Mouse (Mus musculus) CH12.LX (cell line): ENCODE measurements around the gene Safb2. TPM values are rescaled to one million over a fixed set of nuclear protein-coding genes. Genes with fewer than 3 reads are reported as not detected.

ENCODE experiments used
- DNase-seq: peaks from one replicate; pipeline ENCODE4 v3.0.0-alpha.2; 2013; ENCODE audit errors: extremely low read depth
- H3K27ac ChIP-seq: 2 replicates; pipeline ENCODE4 v1.5.1; 2012; ENCODE audit warnings: low read depth, mild to moderate bottlenecking, control low read depth, moderate library complexity; ENCODE audit not compliant: insufficient read depth
- H3K27me3 ChIP-seq: replicated peaks from 2 replicates; pipeline ENCODE3; 2012; ENCODE audit warnings: inconsistent platforms
- H3K36me3 ChIP-seq, 2 experiments: replicated peaks in 1 of 2; 2 replicates each; pipeline versions ENCODE3 to v1.6.1; 2012; ENCODE audit warnings: inconsistent platforms in 1 of 2, low read length in 1 of 2, mild to moderate bottlenecking in 1 of 2, mixed read lengths in 1 of 2, moderate library complexity in 1 of 2; ENCODE audit not compliant: control insufficient read depth in 1 of 2, insufficient read depth in 1 of 2
- H3K4me1 ChIP-seq, 2 experiments: 2 replicates each; pipeline ENCODE4 v1.6.1; 2012; ENCODE audit warnings: inconsistent platforms in 1 of 2, moderate library complexity in 1 of 2; ENCODE audit not compliant: insufficient read depth in 2 of 2, control insufficient read depth in 1 of 2
- H3K4me2 ChIP-seq: 2 replicates; pipeline ENCODE4 v1.6.1; 2012; ENCODE audit warnings: low read depth, mild to moderate bottlenecking, control low read depth; ENCODE audit not compliant: poor library complexity, insufficient read depth, severe bottlenecking
- H3K4me3 ChIP-seq, 3 experiments: fragments of 150-350 bp in 1 of 3; sonication (generic) in 1 of 3; replicated peaks in 1 of 3; 2 replicates each; pipeline versions ENCODE3 to v1.5.1; 2011 to 2012; ENCODE audit warnings: low read depth in 2 of 3, low read length in 2 of 3, mild to moderate bottlenecking in 2 of 3, moderate library complexity in 2 of 3, control low read depth in 1 of 3, improper control_type of control experiment in 1 of 3, inconsistent platforms in 1 of 3, mixed read lengths in 1 of 3; ENCODE audit not compliant: poor library complexity in 1 of 3
- H3K79me2 ChIP-seq: replicated peaks from 2 replicates; pipeline ENCODE4 v1.6.1; 2012; ENCODE audit warnings: mild to moderate bottlenecking, moderate library complexity; ENCODE audit not compliant: control insufficient read depth, poor library complexity, insufficient read depth, severe bottlenecking; ENCODE audit errors: extremely low read depth
- H3K9ac ChIP-seq: 2 replicates; pipeline ENCODE4 v1.6.1; 2012; ENCODE audit warnings: low read depth, mild to moderate bottlenecking, control low read depth, moderate library complexity; ENCODE audit not compliant: insufficient read depth
- H3K9me3 ChIP-seq: replicated peaks from 2 replicates; pipeline ENCODE3; 2012; ENCODE audit warnings: low read length, inconsistent platforms, mixed read lengths
- CHD1 ChIP-seq: IDR thresholded peaks from 2 replicates; pipeline ENCODE4 v1.6.1; 2012; ENCODE audit warnings: low read depth, low read length, improper control_type of control experiment, inconsistent platforms
- CHD2 ChIP-seq: IDR thresholded peaks from 2 replicates; pipeline ENCODE4 v1.6.1; 2011; ENCODE audit warnings: low read length, improper control_type of control experiment
- CTCF ChIP-seq, 2 experiments: IDR thresholded peaks in 1 of 2; conservative IDR thresholded peaks in 1 of 2; 2 replicates each; pipeline ENCODE4 v1.5.1; 2011 to 2012; ENCODE audit warnings: low read depth in 2 of 2, low read length in 2 of 2, improper control_type of control experiment in 1 of 2, inconsistent platforms in 1 of 2, mild to moderate bottlenecking in 1 of 2, moderate library complexity in 1 of 2
- ETS1 ChIP-seq: conservative IDR thresholded peaks from 2 replicates; pipeline ENCODE4 v1.6.1; 2012; ENCODE audit warnings: low read depth, mild to moderate bottlenecking, inconsistent platforms, low read length, improper control_type of control experiment, moderate library complexity
- GABPA ChIP-seq: IDR thresholded peaks from 2 replicates; pipeline ENCODE4 v1.6.1; 2012; ENCODE audit warnings: low read depth, low read length, improper control_type of control experiment, inconsistent platforms; ENCODE audit not compliant: insufficient replicate concordance
- IRF4 ChIP-seq: IDR thresholded peaks from 2 replicates; pipeline ENCODE4 v1.6.1; 2014; ENCODE audit warnings: low read depth, mild to moderate bottlenecking, inconsistent platforms, low read length, improper control_type of control experiment
- JUND ChIP-seq: conservative IDR thresholded peaks from 2 replicates; pipeline ENCODE4 v1.6.1; 2011; ENCODE audit warnings: low read depth, low read length, improper control_type of control experiment
- MAFK ChIP-seq: IDR thresholded peaks from 2 replicates; pipeline ENCODE4 v1.6.1; 2011; ENCODE audit warnings: low read length, improper control_type of control experiment; ENCODE audit not compliant: insufficient replicate concordance
- MAZ ChIP-seq: IDR thresholded peaks from 2 replicates; pipeline ENCODE4 v1.6.1; 2012; ENCODE audit warnings: low read depth, mild to moderate bottlenecking, inconsistent platforms, low read length, improper control_type of control experiment, moderate library complexity
- MEF2A ChIP-seq: IDR thresholded peaks from 2 replicates; pipeline ENCODE4 v1.6.1; 2014; ENCODE audit warnings: low read depth, mild to moderate bottlenecking, inconsistent platforms, low read length, improper control_type of control experiment, borderline replicate concordance
- MXI1 ChIP-seq: IDR thresholded peaks from 2 replicates; pipeline ENCODE4 v1.6.1; 2011; ENCODE audit warnings: mild to moderate bottlenecking, low read depth, low read length, improper control_type of control experiment
- NELFE ChIP-seq: IDR thresholded peaks from 2 replicates; pipeline ENCODE4 v1.6.1; 2011; ENCODE audit warnings: low read depth, low read length, improper control_type of control experiment
- POLR2AphosphoS2 ChIP-seq: IDR thresholded peaks from 2 replicates; pipeline ENCODE4 v1.6.1; 2011; ENCODE audit warnings: low read depth, low read length, improper control_type of control experiment
- USF1 ChIP-seq: IDR thresholded peaks from 2 replicates; pipeline ENCODE4 v1.6.1; 2014; ENCODE audit warnings: low read depth, mild to moderate bottlenecking, inconsistent platforms, low read length, improper control_type of control experiment
- USF2 ChIP-seq: conservative IDR thresholded peaks from 2 replicates; pipeline ENCODE4 v1.6.1; 2011; ENCODE audit warnings: low read depth, low read length, improper control_type of control experiment
- ZC3H11A ChIP-seq: IDR thresholded peaks from 2 replicates; pipeline ENCODE4 v1.6.1; 2012; ENCODE audit warnings: low read depth, mild to moderate bottlenecking, inconsistent platforms, low read length, improper control_type of control experiment
- dilution Hi-C: fragments of 300-500 bp; cut with MboI; formaldehyde crosslinking; loops from 2 replicates; pipeline ENCODE4 v1.14.3; 2020; ENCODE audit warnings: low sequenced_read_pairs; ENCODE audit not compliant: extremely low pct_unique_long_range_greater_than_20kb, extremely low pct_ligation_motif_present
- in situ Hi-C: fragments of 300-500 bp; cut with MboI; formaldehyde crosslinking; loops from 3 replicates; pipeline ENCODE4 v1.14.3; 2019; ENCODE audit warnings: low sequenced_read_pairs, low pct_ligation_motif_present, low pct_unique_long_range_greater_than_20kb, mixed read lengths
- polyA plus RNA-seq: library from polyadenylated mRNA; unstranded; fragments of >175 nt; gene quantifications from 2 replicates; pipeline ENCODE4 v1.2.1, GENCODE M21; 2012; ENCODE audit warnings: low read depth; ENCODE audit not compliant: insufficient read length
- total RNA-seq, 2 experiments: library from RNA; depleted of rRNA; stranded (reverse); fragments of 300-350 nt in 1 of 2; fragments of >200 nt in 1 of 2; gene quantifications; 2 replicates each; pipeline ENCODE4 v1.2.3; 2012 to 2014

Safb2 gene
- total and polyA plus RNA-seq, 3 experiments, result 13.8 to 170 (median 74.0) TPM

DNA sequence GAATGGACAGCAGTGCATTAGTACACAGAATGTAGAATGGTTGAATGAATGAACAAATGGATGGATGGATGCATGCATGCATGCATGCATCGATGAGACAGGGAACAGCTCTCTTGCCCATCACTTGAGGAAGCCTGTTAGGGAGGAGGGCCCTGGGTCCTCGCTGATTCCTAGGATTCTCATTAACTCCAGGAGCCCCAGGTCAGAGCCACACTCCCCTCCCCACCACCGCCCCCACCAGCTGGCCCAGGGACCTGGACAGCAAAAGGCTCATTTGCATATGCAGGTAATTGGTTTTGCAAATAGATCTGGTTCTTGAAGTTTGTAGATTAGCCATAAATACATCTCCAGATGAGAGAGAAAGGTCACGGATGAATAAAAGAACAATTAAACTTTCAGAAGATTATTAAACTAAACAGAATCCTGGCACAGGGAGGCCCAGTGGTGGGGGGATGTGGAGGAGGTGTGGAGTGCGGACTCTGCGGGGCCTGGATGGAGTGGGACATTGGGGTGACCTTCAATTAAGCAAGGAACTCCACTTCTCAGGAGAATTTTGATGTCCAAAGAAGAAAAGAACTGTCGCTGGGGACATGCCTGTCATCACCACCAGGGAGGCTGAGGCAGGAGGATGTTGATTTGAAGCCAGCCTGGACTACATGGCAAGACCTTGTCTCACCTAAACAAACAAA is 39.5 kb downstream of the Safb2 start:
- Histone ChIP-seq H3K9ac (no peak overlapping the region), H3K36me3 (no peaks in the 10 kb centered on the region), H3K79me2 (no peaks in the 10 kb centered on the region), H3K4me3 (no peak overlapping the region), H3K4me2 (no peak overlapping the region), H3K4me1 (peaks cover 0 to 15% of the 10 kb centered on the region in 2 experiments; a peak in 2 of 4 replicates), H3K27me3 (peaks cover 4% of the 10 kb centered on the region), H3K27ac (no peak overlapping the region), H3K9me3 (no peaks in the 10 kb centered on the region)
- no peak for TF ChIP-seq POLR2AphosphoS2
- TF ChIP-seq ETS1, result no peak
- no peak for TF ChIP-seq MAZ
- no peak for TF ChIP-seq NELFE
- TF ChIP-seq USF1, result no peak
- no peak for TF ChIP-seq MAFK
- no peak for TF ChIP-seq MXI1
- no peak for TF ChIP-seq USF2
- no peak for TF ChIP-seq GABPA
- no peak for TF ChIP-seq CHD2
- no peak for TF ChIP-seq JUND
- TF ChIP-seq ZC3H11A, result no peak
- no peak for TF ChIP-seq IRF4
- dilution Hi-C loops, result no loop called here
- no peak for DNase-seq
- in situ Hi-C loops, result loop anchor here (5.0 kb wide), 1 partner anchor 38 kb away; no protein-coding TSS in a partner anchor

- Histone ChIP-seq H3K4me2 (no peak overlapping the region), H3K4me3 (no peak overlapping the region), H3K9ac (no peak overlapping the region), H3K9me3 (no peaks in the 10 kb centered on the region), H3K36me3 (no peaks in the 10 kb centered on the region), H3K79me2 (no peaks in the 10 kb centered on the region), H3K27me3 (peaks cover 9% of the 10 kb centered on the region), H3K27ac (no peak overlapping the region), H3K4me1 (peaks cover 0 to 13% of the 10 kb centered on the region in 2 experiments; a peak in 2 of 4 replicates)
- TF ChIP-seq MAFK (no peak), IRF4 (no peak), MEF2A (no peak), CHD1 (no peak), USF2 (no peak), ZC3H11A (no peak), CTCF (conservative IDR thresholded peaks at IDR 0.05 in 1 of 2, IDR thresholded peaks at IDR 0.05 in 1 of 2; ENCODE audit: low read depth in 2 of 2, low read length in 2 of 2) (peak in 1 of 2 experiments; percentile 40; a peak in 2 of 4 replicates)
- dilution Hi-C loops (no loop called here), in situ Hi-C loops (loop anchor here (5.0 kb wide), 1 partner anchor 36 kb away; no protein-coding TSS in a partner anchor)
- no peak for DNase-seq
These were observed 40.6 kb downstream of the Safb2 start for GRCm38 (mm10) chr17:56543684-56544224.
